Mouse (Mus musculus): Measurements from ENCODE around the gene Hrc.

Hrc gene

DNA sequence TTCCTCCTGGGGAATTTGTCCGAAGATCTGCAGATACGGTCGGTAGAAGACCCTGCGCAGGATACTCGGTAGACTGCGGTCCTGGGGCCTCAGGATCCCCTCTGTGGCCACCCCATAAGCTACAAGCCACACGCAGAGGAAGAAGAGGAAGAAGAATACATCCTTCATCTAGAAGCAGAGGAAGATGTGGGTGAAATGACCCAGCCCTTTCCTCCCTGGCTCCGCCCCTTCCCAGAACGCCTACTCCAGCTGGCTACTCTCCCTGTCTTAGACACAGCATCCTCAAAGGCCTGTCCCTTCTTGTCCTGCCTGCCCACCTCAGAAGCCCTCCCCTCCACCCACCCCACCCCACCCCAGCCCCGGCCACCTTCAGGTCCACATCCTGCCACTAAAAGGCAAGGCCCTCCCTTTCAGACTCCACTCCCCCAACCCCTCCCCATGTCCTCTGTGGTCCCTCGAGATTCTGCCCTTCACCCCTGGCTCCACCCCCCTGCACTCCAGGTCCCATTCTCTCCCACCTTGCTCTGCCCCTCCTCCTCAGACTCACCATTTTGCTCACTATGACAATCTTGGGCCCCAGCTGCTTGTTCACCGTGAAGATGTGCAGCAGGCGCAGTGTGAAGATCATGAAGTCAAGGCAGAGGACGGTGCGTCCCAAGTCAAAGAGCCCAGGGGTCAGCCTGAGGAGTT, 26.4 kb upstream of the Hrc start:
- Histone ChIP-seq H3K4me3 (replicated peaks; ENCODE audit: low read length) (peak overlapping the region; percentile 45), H3K4me1 (replicated peaks; ENCODE audit: low read depth, low read length) (peaks cover 60% of the 10 kb centered on the region), H3K27me3 (ENCODE audit: insufficient read depth, low read length) (no peaks in the 10 kb centered on the region), H3K9me3 (ENCODE audit: low read length) (no peaks in the 10 kb centered on the region), H3K36me3 (ENCODE audit: insufficient read depth, low read length) (peaks cover 76% of the 10 kb centered on the region)
- TF ChIP-seq CTCF (conservative IDR thresholded peaks at IDR 0.05; ENCODE audit: low read length) (no peak), POU5F1 (IDR thresholded peaks at IDR 0.05; ENCODE audit: borderline replicate concordance, low read length) (no peak), NANOG (IDR thresholded peaks at IDR 0.05; ENCODE audit: borderline replicate concordance, low read length) (no peak)

DNA sequence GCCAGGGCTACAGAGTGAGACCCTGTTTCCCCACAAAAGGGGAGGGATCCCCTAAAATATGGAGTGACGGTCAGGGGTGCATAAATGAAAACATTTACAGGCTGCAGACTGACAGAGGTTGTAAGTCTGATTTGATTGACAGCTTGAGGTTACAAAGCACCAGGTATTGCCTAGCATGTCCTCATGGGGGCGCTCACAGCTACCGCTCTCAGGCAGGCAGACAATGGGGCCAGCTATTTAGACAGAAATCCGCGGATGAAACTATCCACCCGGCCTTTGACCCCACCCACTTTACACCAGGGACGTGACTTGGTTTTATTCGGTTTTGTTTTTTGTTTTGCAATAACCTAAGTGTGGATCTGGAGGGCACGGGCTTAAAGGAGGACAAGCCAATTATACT, 25.6 kb upstream of the Hrc start:
- H3K4me3 ChIP-seq (replicated peaks; ENCODE audit: low read length), result no peak overlapping the region
- peaks cover 59% of the 10 kb centered on the region for H3K4me1 ChIP-seq (replicated peaks; ENCODE audit: low read depth, low read length)
- peaks cover 76% of the 10 kb centered on the region for H3K36me3 ChIP-seq (ENCODE audit: insufficient read depth, low read length)
- peak; percentile 68 for TF ChIP-seq CTCF (conservative IDR thresholded peaks at IDR 0.05; ENCODE audit: low read length)
- no peak for TF ChIP-seq POU5F1 (IDR thresholded peaks at IDR 0.05; ENCODE audit: borderline replicate concordance, low read length)
- no peaks in the 10 kb centered on the region for H3K9me3 ChIP-seq (ENCODE audit: low read length)
- no peaks in the 10 kb centered on the region for H3K27me3 ChIP-seq (ENCODE audit: insufficient read depth, low read length)

DNA sequence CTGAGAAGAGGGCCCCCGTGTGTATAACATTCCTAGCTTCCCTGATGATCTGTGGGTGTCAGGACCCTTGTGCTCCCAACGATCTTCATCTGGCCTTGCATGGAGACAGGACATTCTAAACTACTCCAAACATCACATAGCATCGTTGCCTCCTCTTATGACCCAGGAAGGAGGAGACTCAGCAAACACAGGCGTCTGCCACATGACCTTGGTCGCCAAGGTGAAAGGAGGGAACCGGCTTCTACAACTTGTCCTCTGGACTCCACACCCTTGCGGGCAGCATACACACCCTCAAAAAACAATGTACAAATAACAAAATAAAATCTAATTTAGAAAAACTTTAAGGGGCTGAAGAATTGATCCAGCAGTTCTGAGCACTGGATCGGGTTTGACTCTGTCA, 23.1 kb upstream of the Hrc start:
- TF ChIP-seq POU5F1 (IDR thresholded peaks at IDR 0.05; ENCODE audit: borderline replicate concordance, low read length) (no peak), CTCF (conservative IDR thresholded peaks at IDR 0.05; ENCODE audit: low read length) (no peak), NANOG (IDR thresholded peaks at IDR 0.05; ENCODE audit: borderline replicate concordance, low read length) (no peak)
- Histone ChIP-seq H3K36me3 (ENCODE audit: insufficient read depth, low read length) (peaks cover 87% of the 10 kb centered on the region), H3K4me3 (replicated peaks; ENCODE audit: low read length) (no peak overlapping the region), H3K4me1 (replicated peaks; ENCODE audit: low read depth, low read length) (peaks cover 48% of the 10 kb centered on the region), H3K9me3 (ENCODE audit: low read length) (no peaks in the 10 kb centered on the region), H3K27me3 (ENCODE audit: insufficient read depth, low read length) (no peaks in the 10 kb centered on the region)

DNA sequence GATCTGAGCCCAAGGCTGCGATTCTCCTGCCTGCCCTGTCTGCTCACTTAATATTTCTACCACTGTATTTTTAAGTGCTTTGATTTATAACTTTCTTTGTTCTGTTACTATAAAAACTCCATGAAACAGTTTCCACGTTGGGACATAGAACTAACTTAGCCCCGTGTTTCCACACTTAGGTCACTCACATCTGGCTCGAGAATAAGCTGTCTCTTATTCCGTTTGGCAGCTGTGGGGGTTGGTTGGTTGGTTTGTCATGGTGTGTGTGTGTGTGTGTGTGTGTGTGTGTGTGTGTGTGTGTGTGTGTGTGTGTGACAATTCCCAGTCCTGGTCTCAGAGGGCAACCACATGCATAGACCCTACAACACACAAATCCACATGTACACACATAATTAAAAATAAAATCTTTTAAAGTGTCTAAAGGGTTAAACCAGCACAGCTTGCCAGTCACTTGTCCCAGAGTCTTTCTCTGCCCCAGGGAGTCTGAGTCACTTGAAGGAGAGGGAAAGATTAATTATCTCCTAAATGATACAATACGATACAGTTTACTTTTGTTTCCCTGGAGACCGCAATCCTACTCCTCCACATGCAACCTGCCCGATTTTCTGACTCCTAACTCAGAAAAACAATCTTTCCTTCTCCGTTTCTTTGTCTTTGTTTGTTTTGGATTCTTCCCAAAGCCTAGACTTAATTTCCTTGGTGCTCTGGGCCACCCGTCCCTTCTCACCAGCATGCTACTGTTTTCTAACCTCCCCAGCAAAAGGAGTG, 22.2 kb upstream of the Hrc start:
- TF ChIP-seq POU5F1 (IDR thresholded peaks at IDR 0.05; ENCODE audit: borderline replicate concordance, low read length) (no peak), NANOG (IDR thresholded peaks at IDR 0.05; ENCODE audit: borderline replicate concordance, low read length) (no peak), CTCF (conservative IDR thresholded peaks at IDR 0.05; ENCODE audit: low read length) (no peak)
- H3K36me3 ChIP-seq (ENCODE audit: insufficient read depth, low read length), result peaks cover 85% of the 10 kb centered on the region
- no peaks in the 10 kb centered on the region for H3K9me3 ChIP-seq (ENCODE audit: low read length)
- peaks cover 55% of the 10 kb centered on the region for H3K4me1 ChIP-seq (replicated peaks; ENCODE audit: low read depth, low read length)
- H3K4me3 ChIP-seq (replicated peaks; ENCODE audit: low read length), result no peak overlapping the region
- no peaks in the 10 kb centered on the region for H3K27me3 ChIP-seq (ENCODE audit: insufficient read depth, low read length)

GRCm38 (mm10) chr7:45313495-45313894, 21.6 kb upstream of the Hrc start:
- TF ChIP-seq NANOG (IDR thresholded peaks at IDR 0.05; ENCODE audit: borderline replicate concordance, low read length), result no peak
- TF ChIP-seq CTCF (conservative IDR thresholded peaks at IDR 0.05; ENCODE audit: low read length), result no peak
- no peak for TF ChIP-seq POU5F1 (IDR thresholded peaks at IDR 0.05; ENCODE audit: borderline replicate concordance, low read length)
- Histone ChIP-seq H3K27me3 (ENCODE audit: insufficient read depth, low read length) (no peaks in the 10 kb centered on the region), H3K4me3 (replicated peaks; ENCODE audit: low read length) (no peak overlapping the region), H3K4me1 (replicated peaks; ENCODE audit: low read depth, low read length) (peaks cover 55% of the 10 kb centered on the region), H3K36me3 (ENCODE audit: insufficient read depth, low read length) (peaks cover 85% of the 10 kb centered on the region), H3K9me3 (ENCODE audit: low read length) (no peaks in the 10 kb centered on the region)

DNA sequence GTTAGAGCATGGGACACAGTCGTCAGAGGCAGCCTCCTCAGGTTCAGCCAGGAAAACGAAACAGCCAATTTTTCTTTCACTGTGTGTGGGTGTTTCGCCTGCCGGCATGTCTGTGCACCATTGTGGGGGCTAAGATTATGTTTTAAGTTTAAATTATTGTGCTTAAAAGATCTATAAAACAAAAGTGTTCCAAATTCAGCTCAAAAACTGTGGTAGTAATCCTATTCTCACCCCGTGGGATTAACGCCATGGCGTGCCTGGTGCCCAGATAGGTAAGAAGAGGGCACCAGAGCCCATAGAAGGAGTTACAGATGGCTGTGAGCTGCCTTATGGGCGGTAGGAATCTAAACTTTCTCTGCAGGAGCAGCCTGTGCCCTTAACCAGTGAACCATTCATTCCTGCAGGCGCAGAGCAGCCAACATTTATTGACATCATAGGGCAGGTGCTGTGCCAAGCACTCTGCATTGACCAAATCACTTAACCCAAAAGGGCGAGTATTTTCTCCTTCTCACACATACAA, 19.8 kb upstream of the Hrc start:
- H3K36me3 ChIP-seq (ENCODE audit: insufficient read depth, low read length), result peaks cover 93% of the 10 kb centered on the region
- H3K4me1 ChIP-seq (replicated peaks; ENCODE audit: low read depth, low read length), result peaks cover 48% of the 10 kb centered on the region
- no peak overlapping the region for H3K4me3 ChIP-seq (replicated peaks; ENCODE audit: low read length)
- TF ChIP-seq CTCF (conservative IDR thresholded peaks at IDR 0.05; ENCODE audit: low read length), result no peak
- H3K27me3 ChIP-seq (ENCODE audit: insufficient read depth, low read length), result no peaks in the 10 kb centered on the region
- H3K9me3 ChIP-seq (ENCODE audit: low read length), result no peaks in the 10 kb centered on the region

DNA sequence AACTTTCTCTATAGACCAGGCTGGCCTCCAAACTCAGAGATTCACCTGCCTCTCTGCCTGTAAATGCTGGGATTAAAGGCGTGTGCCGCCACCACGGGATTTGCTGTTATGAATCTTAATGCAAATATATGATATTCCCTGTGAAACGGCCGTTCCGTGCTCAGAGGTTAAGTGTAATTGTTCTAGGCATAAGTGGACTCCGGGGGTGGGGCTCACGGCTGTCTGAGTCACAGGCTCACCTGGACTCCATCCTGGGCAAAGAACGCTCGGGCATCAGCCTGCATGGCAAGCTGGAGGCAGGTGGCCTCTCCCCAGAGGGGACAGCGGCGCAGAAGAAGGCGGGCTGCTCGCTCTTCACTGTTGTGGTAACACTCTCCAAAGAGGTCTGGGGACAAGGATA, 18.6 kb upstream of the Hrc start:
- TF ChIP-seq CTCF (conservative IDR thresholded peaks at IDR 0.05; ENCODE audit: low read length) (no peak), POU5F1 (IDR thresholded peaks at IDR 0.05; ENCODE audit: borderline replicate concordance, low read length) (no peak), NANOG (IDR thresholded peaks at IDR 0.05; ENCODE audit: borderline replicate concordance, low read length) (no peak)

GRCm38 (mm10) chr7:45322245-45322644, 12.8 kb upstream of the Hrc start:
- TF ChIP-seq CTCF (conservative IDR thresholded peaks at IDR 0.05; ENCODE audit: low read length), result no peak
- no peak for TF ChIP-seq POU5F1 (IDR thresholded peaks at IDR 0.05; ENCODE audit: borderline replicate concordance, low read length)
- no peak for TF ChIP-seq NANOG (IDR thresholded peaks at IDR 0.05; ENCODE audit: borderline replicate concordance, low read length)
- Histone ChIP-seq H3K27me3 (ENCODE audit: insufficient read depth, low read length) (no peaks in the 10 kb centered on the region), H3K36me3 (ENCODE audit: insufficient read depth, low read length) (peaks cover 81% of the 10 kb centered on the region), H3K4me1 (replicated peaks; ENCODE audit: low read depth, low read length) (peaks cover 30% of the 10 kb centered on the region), H3K4me3 (replicated peaks; ENCODE audit: low read length) (no peak overlapping the region), H3K9me3 (ENCODE audit: low read length) (no peaks in the 10 kb centered on the region)

More for the DNA sequence above, 18.6 kb upstream of the Hrc start:
- H3K4me3 ChIP-seq (replicated peaks; ENCODE audit: low read length), result peak overlapping the region; percentile 17; the same call in 1 of the 2 replicates
- no peaks in the 10 kb centered on the region for H3K9me3 ChIP-seq (ENCODE audit: low read length)
- H3K4me1 ChIP-seq (replicated peaks; ENCODE audit: low read depth, low read length), result peaks cover 43% of the 10 kb centered on the region
- H3K27me3 ChIP-seq (ENCODE audit: insufficient read depth, low read length), result no peaks in the 10 kb centered on the region
- H3K36me3 ChIP-seq (ENCODE audit: insufficient read depth, low read length), result peaks cover 88% of the 10 kb centered on the region

All from E14TG2a.4 (cell line).